Mouse (Mus musculus) T-helper 17 cell (primary cell): ENCODE data around the gene Retreg1.

Source experiments
- in situ Hi-C, 2 experiments: fragments of 300-600 bp; cut with MboI, MseI; formaldehyde crosslinking; loops; 1 replicate in 1 of 2; 2 replicates in 1 of 2; pipeline ENCODE4 v1.15.1; 2025; ENCODE audit warnings: high pct_unique_total_duplicates in 2 of 2

Gene Retreg1

DNA sequence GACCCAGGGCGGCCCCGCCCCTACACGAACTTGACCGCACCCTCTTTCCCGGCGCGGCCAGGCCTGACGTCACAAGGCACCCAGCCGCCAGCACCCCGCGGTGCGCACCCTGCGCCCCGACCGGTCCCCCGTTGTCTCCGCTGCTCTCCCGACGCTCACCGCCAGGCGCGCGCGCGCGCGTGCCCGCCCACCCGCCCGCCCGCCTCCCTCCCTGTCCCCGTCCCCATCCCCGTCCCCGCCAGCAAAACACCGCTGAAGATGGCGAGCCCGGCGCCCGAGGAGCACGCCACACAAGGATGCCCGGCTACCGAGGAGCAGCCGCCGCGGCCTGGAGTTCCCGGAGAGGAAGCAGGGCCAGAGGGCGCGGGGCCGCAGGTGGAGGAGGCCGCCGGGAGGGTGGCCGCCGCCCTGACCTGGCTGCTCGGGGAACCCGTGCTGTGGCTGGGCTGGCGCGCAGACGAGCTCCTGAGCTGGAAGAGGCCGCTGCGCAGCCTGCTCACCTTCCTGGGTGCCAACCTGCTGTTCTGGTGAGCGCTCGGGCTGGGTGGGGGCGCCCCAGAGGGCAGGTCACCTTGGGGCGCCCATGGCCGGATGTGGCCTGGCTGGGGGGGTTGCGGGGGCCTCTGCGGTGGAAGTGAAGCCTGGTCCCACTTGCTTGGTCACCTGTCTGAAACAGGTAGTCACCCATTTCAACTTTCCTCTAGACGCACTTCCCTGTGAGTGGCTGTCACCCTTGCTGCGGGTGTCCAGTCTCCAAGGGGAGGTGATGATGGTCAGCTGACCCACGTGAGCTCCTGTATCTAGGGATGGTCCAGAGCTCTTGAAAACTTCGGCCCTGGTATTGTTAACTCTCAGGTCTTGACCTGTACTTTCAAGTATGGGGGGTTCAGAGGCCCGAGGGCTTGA, at the start of gene Retreg1:
TSS of gene Retreg1 (plus strand) at position 95 of the 906 bp plus-strand sequence.
- in situ Hi-C loops = loop anchor here in 1 of 2 experiments (25.0 kb wide), 1 partner anchor 794 kb away; no protein-coding TSS in a partner anchor

DNA sequence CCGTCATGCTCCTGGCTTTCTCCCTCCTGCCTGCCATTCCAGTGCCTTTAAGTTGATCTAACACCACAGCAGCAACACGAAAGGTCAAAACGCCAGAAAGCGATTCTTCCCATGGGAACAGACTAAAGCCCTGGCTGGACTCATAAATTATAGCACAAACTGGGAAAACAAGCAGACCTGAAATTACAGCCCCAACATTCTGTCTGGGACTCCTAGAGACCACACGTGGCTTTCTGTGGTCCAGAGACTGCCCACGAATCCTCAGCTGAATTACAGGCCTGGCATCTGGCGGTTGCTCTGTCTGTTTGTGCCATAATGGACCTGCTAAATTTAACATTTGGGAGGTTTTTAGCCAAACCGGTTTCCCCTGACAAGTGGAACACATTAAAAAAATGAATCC, 48.9 kb upstream of the Retreg1 start:
- in situ Hi-C loops = loop anchor here (10.0 kb wide), 2 partner anchors 369 to 1131 kb away; no protein-coding TSS in a partner anchor

DNA sequence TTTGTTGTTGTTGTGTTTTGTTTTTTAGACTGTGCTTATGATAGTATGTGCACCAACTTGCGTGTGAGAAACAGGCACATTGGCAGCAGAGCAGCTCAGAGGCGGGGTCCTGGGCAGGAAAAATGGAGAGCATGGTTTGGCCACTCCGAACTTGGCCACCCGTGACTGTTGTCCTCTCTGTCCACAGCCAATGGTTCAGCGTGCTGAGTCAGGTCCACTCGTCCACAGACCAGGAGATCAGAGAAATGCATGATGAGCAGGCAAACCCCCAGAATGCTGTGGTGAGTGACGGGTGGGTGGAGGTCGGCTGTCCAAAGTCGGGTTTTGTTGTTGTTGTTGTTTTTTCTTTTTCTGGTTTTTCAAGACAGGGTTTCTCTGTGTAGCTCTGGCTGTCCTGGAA, 47.5 kb upstream of the Retreg1 start:
- in situ Hi-C loops = loop anchor here (10.0 kb wide), 2 partner anchors 371 to 1129 kb away; no protein-coding TSS in a partner anchor

DNA sequence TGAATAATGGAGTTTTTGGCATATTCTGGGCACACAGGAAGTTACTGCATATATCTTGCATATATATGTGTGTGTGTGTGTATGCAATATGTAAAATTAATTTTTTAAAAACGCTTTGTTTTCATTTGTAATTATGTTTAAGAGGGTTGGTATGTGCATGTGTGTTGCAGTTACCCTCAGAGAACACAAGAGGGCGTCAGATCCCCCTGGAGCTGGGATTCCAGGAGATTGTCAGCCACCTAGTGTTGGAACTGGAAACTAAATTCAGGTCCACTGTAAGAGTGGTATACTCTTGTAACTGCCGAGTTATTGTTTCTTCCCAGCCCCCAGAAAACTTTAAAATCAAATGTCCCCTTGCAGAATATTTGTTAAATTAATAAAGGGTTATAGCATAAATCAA, 46.6 kb upstream of the Retreg1 start:
- in situ Hi-C loops = loop anchor here (10.0 kb wide), 2 partner anchors 372 to 1128 kb away; no protein-coding TSS in a partner anchor

DNA sequence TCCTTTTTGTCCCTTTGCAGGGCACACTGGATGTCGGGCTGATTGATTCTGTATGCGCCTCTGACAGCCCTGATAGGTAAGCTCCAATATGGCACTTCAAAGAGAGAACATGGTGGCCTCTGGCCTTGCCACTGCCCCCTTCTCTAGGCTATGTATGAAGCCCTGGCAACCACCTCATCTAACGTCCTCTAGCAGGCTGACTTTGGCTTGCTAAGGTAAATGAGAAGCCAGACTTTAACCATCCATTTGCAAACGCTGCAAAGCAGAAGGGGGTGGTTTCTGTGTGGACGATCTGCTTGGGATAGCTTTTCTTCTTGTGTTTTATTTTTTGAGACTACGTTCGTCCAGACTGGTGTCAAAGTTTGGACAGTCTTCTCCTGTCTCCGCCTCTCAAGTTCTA, 45.8 kb upstream of the Retreg1 start:
- in situ Hi-C loops = loop anchor here (10.0 kb wide), 2 partner anchors 372 to 1128 kb away; no protein-coding TSS in a partner anchor

DNA sequence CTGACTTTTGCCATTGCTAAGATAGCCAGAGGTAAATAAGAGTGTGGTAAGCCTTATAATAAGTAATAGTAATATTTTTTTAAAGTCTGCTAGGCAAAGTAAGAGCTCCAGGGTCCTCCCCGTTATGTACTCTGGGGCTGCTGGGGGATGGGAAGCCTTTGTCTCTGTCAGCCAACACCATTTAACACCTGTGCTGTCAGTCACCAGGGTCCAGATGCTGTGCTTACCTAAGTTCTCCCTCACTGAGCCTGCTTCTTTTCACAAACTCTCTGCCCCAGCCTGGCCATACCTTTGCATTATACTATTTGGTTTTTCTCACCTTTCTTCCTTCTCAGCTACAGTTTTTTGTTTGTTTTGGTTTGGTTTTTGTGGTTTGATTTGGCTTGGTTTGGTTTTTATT, 45.1 kb upstream of the Retreg1 start:
- in situ Hi-C loops = loop anchor here (10.0 kb wide), 2 partner anchors 373 to 1127 kb away; no protein-coding TSS in a partner anchor

DNA sequence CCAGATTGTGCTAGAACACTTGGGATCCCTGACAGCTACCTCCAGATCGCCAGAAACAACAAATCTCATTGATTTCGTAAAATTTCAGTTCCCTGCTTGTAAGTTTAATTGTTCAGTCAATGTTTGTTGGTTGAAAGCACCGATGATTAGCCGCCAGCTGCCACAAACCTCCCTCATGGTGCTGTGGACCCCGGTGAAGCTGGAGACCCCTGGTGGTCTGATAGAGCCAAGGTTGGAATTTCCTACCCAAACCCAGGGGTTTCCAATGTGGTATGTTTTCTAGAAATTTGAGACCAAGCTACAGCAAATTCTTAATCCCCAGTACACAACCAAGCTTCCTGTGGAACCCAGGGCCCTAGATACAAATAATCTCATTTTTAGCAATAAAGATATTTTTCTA, 41.3 kb upstream of the Retreg1 start:
- in situ Hi-C loops = loop anchor here in 1 of 2 experiments (10.0 to 25.0 kb wide), 2 partner anchors 153 to 536 kb away; no protein-coding TSS in a partner anchor

DNA sequence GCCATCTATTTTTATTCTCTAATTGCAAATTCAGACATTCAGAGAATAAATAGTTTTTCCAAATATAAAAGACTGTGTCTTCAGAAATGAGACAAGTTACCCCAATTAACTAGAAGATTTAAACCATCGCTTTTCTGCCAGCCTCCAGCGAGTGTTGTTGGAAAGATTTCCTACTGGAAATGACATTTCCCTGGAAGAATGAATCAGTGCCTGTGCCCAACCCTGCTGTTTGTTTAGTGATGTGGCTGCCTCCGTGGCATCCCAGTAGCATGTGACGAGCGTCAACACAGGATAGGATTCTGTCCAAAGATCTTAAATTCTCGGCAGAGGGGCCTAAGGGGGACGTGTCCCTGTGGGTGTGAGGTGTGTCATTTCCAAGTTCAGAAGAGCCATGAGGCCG, 40.8 kb upstream of the Retreg1 start:
- in situ Hi-C loops = loop anchor here in 1 of 2 experiments (10.0 to 25.0 kb wide), 2 partner anchors 153 to 535 kb away; no protein-coding TSS in a partner anchor

DNA sequence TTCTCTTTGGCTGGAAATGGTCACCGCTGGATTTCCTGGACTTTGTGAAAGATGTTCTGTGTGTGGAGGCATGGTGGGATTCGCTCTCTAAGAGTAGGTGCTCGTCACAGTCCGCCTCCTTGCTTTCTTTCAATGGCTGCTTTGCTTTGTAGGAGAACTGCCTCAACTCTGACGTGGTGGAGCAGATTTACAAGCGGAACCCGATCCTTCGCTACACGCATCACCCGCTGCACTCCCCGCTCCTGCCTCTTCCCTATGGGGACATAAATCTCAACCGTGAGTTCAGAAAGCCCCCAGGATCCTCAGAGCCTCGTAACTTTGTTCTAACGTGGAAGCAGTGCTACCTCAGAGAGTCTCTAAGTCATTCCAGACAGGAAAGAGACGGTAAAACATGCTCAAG, 39.9 kb upstream of the Retreg1 start:
- in situ Hi-C loops = loop anchor here in 1 of 2 experiments (10.0 to 25.0 kb wide), 2 partner anchors 152 to 534 kb away; no protein-coding TSS in a partner anchor

DNA sequence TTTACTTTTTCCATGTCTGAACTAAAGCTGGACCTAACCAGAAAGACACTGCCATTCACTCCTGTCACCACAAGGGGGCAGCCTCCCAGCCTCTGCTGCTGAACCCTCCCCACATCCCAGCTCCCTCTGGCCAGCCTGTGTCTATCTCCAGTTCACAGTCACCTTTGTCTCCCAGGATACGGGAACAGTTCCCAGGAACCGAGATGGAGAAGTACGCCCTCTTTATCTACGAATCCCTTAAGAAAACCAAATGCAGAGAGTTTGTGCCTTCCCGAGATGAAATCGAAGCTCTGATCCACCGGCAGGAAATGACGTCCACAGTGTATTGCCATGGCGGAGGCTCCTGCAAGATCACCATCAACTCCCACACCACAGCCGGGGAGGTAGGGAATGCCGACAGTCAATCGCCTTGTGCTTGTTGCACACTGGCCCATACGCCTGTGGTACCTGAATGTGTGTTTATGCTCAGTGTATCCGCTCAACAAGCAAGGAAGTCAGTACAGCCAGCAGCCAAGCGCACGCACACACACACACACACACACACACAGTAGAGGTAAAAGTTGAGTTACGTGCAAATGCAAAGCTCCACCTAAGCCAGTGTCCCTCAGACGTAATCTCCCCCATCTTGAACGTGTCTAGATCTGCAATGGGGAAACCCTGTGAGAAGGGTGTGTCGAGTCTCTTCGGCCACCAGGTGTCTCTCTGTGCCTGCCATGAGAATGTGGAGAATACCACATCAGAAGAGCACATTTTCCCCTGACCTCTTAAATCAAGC, 37.5 kb upstream of the Retreg1 start:
- in situ Hi-C loops = loop anchor here in 1 of 2 experiments (10.0 to 25.0 kb wide), 2 partner anchors 149 to 532 kb away; no protein-coding TSS in a partner anchor

DNA sequence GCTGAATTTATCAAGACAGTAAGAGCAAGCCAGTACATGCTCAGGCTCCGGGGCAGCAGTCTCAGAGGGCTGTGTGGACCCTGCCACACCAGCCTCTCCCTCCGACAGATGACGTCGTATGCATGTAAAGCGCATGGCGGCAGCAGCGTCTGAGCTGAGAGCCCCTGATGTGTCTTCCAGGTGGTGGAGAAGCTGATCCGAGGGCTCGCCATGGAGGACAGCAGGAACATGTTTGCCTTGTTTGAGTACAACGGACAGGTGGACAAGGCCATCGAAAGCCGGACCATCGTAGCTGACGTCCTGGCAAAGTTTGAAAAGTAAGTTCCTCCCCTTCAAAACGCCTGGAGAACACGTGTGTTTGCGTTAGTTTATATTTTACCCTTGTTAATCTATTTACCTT, 36.6 kb upstream of the Retreg1 start:
- in situ Hi-C loops = loop anchor here in 1 of 2 experiments (10.0 to 25.0 kb wide), 2 partner anchors 148 to 531 kb away; no protein-coding TSS in a partner anchor

DNA sequence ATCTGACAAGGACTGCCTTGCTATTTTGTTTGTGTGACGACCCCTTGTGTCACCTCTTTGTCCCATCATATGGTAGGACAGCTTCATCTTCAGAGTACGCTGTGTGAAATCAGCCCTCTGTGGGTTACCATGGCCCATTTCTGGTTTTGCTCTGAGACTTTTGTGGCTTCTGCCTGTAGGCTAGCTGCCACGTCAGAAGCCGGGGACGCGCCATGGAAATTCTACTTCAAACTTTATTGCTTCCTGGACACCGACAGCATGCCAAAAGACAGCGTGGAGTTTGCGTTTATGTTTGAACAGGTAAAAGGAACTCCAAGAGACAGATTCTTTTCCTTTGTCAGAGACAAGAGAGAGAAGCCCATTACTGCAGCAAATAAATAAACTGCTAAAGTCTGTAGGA, 36.1 kb upstream of the Retreg1 start:
- in situ Hi-C loops = loop anchor here in 1 of 2 experiments (10.0 to 25.0 kb wide), 2 partner anchors 148 to 530 kb away; no protein-coding TSS in a partner anchor

DNA sequence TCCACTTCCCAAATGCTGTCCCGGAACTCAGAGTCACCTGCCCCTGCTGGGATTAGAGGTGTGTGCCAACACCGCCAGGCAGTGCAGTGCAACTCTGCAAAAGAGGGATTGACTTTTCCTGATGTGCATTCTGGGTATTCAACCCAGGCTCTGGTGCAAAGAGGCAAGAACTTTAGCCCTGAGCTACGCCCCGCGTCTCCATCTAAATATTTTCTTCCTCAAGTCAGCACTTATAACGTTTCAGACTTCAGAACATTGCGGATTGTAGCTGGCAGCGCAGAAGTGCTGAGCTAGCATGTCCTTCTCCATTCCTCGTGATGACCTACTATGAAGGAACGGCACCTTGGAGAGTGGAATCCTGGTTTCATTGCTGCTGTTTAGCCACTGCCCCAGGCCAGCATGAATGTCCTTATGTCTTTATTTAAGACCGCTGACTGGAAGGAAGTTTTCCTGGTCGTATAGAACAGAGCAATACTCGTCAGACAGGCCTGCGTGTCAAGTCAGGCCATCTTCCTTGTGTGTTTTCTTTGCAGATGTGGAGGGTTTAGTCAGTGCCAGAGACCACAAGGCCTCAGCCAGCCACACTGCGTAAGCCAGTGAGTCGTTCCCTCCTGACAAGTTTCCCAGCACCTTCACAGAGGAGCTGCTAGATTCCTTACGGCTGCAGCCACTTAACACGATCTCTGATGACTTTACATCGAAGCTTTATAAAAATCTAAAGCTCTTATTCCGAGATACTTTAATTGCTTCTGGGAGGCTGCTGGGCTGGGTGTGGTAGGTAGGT, 34.1 kb upstream of the Retreg1 start:
- in situ Hi-C loops = loop anchor here in 1 of 2 experiments (10.0 to 25.0 kb wide), 2 partner anchors 146 to 528 kb away; no protein-coding TSS in a partner anchor

DNA sequence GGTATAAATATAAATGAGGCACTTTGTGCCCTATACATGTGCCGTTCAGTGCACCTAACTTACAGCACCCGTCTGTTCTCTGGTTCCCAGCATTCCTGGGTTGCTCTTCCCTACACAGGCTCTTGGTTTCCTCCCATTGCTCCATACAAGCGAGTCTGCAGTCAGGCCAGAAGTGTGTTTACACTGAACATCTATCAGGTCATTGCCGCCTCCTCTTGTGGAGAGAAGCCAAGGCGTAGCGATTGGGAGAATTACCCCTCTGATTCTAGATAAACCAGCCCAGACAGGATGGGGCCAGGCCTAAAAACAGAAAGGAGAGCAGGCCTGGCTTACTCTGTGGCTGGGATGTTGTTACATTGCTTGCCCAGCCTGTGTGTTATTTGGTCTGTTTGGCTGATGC, 33.3 kb upstream of the Retreg1 start:
- in situ Hi-C loops = loop anchor here in 1 of 2 experiments (5.0 to 25.0 kb wide), 3 partner anchors 118 to 528 kb away; no protein-coding TSS in a partner anchor

DNA sequence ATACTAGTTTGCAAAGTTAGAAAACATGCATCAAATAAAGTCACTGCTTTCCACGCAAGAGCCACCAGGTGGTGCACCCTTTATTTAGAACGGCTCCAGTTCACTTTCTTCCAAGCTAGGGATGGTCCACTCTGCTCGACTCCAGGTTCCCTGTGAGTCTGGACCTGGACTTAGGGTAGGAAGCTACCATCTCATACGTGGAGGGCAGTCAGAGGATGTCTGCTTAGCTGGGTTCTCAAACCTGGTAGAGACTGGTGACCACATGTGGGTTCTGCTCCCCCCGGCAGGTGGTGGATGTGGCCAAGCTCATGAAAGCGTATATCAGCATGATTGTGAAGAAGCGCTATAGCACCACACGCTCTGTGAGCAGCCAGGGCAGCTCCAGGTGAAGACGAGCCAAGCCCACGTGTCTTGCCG, 31.1 kb upstream of the Retreg1 start:
- in situ Hi-C loops = loop anchor here in 1 of 2 experiments (5.0 to 25.0 kb wide), 2 partner anchors 115 to 525 kb away; no protein-coding TSS in a partner anchor

DNA sequence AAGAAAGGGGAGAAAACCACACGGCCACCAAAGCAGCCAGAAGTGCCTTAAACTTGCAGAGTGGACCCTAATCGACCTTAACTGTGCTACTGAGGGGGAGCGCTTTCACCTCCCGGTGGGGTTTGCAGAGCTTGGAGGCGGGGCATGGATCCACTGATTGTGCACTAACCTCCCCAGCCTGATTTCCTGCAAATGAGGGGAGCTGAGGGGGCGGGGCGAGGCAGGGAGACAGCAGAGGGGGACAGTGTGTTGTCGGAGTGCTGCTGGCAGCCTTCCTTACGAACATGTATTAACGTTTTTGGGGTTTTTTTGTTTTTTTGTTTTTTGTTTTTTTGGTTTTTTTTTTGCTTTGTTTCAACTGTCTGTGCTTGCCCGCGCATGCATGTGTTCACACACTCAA, 30.5 kb upstream of the Retreg1 start:
- in situ Hi-C loops = loop anchor here in 1 of 2 experiments (5.0 to 25.0 kb wide), 2 partner anchors 115 to 525 kb away; no protein-coding TSS in a partner anchor

DNA sequence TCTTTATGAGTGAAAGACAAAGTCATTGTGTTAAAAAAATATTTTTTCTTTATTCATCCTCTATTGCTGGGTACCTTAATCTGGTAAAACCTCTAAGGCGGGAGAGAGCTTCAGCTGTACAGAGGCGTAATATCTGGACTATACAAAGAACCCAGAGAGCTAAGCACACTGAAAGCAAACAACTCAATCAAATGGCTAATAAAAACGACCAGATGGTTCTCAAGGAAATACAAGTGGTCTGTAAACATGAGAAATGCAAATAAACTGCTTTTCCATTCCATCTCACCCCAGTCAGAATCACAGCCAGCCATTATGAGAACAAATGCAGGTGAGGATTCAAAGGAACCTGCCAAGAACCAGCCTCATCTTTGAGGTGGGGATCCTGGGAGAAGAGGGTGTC, 28.4 kb upstream of the Retreg1 start:
- in situ Hi-C loops = loop anchor here in 1 of 2 experiments (5.0 to 25.0 kb wide), 2 partner anchors 113 to 523 kb away; no protein-coding TSS in a partner anchor

DNA sequence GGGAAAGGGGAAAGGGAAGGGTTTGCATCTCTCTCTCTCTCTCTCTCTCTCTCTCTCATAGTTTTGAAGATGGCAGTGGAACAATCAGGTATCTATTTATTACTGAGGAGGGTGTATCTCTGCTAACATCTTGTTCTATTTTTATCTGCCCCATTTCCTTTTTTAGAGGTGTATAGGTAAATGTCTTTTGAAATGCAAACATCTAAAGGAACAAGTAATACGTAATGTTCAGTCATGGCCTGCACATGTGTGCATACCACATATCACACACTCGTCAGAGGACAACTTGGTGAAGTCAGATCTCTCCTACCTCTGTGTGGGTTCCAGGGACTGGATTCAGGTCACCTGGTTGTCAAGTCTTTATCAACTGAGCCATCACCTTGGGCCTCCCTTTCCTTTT, 25.8 kb upstream of the Retreg1 start:
- in situ Hi-C loops = loop anchor here in 1 of 2 experiments (25.0 kb wide), 1 partner anchor 520 kb away; no protein-coding TSS in a partner anchor

DNA sequence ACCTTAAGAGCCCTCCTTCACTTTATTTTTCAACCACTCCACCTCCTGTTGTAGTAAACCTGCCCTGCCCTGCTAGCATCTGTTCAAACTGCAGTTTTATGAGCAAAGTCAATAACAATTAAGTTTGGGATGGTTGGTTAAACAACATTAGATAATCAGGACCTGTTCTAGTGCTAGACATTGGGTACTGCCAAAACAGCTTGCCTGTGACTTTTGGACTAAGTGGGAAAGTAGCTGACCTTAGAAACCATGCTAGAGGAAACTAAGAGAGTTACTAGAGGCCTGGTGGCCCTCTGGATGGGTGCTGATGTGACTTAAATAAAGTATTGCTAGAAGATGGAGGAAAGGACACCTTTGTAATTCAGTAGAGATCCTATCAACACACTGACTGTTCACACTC, 21.0 kb upstream of the Retreg1 start:
- in situ Hi-C loops = loop anchor here in 1 of 2 experiments (25.0 kb wide), 1 partner anchor 515 kb away; no protein-coding TSS in a partner anchor

DNA sequence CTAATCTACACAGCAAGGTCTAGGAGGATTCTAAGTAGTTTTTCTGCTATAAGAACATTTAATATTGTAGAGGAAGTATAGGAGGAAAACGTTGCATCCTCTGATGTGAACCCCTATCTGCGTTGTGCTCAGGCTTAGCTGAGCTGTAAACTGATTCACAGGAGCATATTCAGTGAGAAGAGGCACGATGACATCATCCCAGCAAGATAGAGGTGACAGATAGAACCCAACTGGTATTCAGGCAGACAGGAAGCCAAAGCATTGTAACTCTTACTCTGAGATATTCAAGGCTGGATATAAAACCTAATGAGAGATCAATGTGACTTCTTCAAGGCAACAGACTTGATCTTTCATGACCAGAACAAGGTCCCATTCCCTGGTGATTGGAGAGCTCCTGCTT, 20.3 kb upstream of the Retreg1 start:
- in situ Hi-C loops = loop anchor here in 1 of 2 experiments (25.0 kb wide), 1 partner anchor 515 kb away; no protein-coding TSS in a partner anchor
